Mouse (Mus musculus) liver, adult 2 months (tissue): ENCODE data around the gene Stn1.

Source experiments
- CTCF ChIP-seq: fragments of 200-500 bp; IDR thresholded peaks from 2 replicates; pipeline ENCODE4 v1.5.1; 2011; ENCODE audit warnings: low read depth, low read length, control low read depth
- POLR2A ChIP-seq: fragments of 200-500 bp; IDR thresholded peaks from 2 replicates; pipeline ENCODE4 v1.6.1; 2011; ENCODE audit warnings: low read length, control low read depth; ENCODE audit not compliant: insufficient read depth; ENCODE audit errors: extremely low read depth

GRCm38 (mm10) chr19:47463206-47463605, 74.1 kb downstream of the Stn1 start:
- no peak for TF ChIP-seq POLR2A
- no peak for TF ChIP-seq CTCF
